Mouse (Mus musculus) liver, adult 2 months (tissue): ENCODE data around the gene Rcbtb2. TPM values are rescaled to one million over a fixed set of nuclear protein-coding genes. Genes with fewer than 3 reads are reported as not detected.

Experiments
- DNase-seq: peaks from one replicate; pipeline ENCODE4 v3.0.0-alpha.2; 2011; ENCODE audit warnings: low read depth, low spot score; ENCODE audit errors: extremely low read depth
- H3K27ac ChIP-seq: fragments of 200-500 bp; replicated peaks from 2 replicates; pipeline ENCODE4 v1.5.1; 2012; ENCODE audit warnings: low read depth, mild to moderate bottlenecking, control low read depth, inconsistent platforms, low read length; ENCODE audit not compliant: insufficient read depth
- H3K27me3 ChIP-seq: fragments of 200-500 bp; 2 replicates; pipeline ENCODE4 v1.6.1; 2012; ENCODE audit warnings: mild to moderate bottlenecking, moderate library complexity, low read length, inconsistent platforms; ENCODE audit not compliant: control insufficient read depth, insufficient read depth
- H3K36me3 ChIP-seq: fragments of 200-500 bp; 2 replicates; pipeline ENCODE4 v1.6.1; 2012; ENCODE audit warnings: low read length, inconsistent platforms; ENCODE audit not compliant: control insufficient read depth, insufficient read depth
- H3K4me1 ChIP-seq: fragments of 200-500 bp; 2 replicates; pipeline ENCODE4 v1.6.1; 2011; ENCODE audit warnings: low read length; ENCODE audit not compliant: control insufficient read depth, insufficient read depth
- H3K4me3 ChIP-seq: fragments of 200-500 bp; 2 replicates; pipeline ENCODE4 v1.5.1; 2011; ENCODE audit warnings: low read depth, mild to moderate bottlenecking, control low read depth, low read length, moderate library complexity; ENCODE audit not compliant: insufficient read depth
- H3K79me2 ChIP-seq: fragments of 200-500 bp; 2 replicates; pipeline ENCODE4 v1.6.1; 2012; ENCODE audit warnings: inconsistent platforms, mild to moderate bottlenecking, low read length, moderate library complexity; ENCODE audit not compliant: control insufficient read depth, insufficient read depth
- H3K9ac ChIP-seq: fragments of 200-500 bp; 2 replicates; pipeline ENCODE4 v1.6.1; 2012; ENCODE audit warnings: low read depth, mild to moderate bottlenecking, control low read depth, inconsistent platforms, low read length
- CTCF ChIP-seq: fragments of 200-500 bp; IDR thresholded peaks from 2 replicates; pipeline ENCODE4 v1.5.1; 2011; ENCODE audit warnings: low read depth, low read length, control low read depth
- POLR2A ChIP-seq: fragments of 200-500 bp; IDR thresholded peaks from 2 replicates; pipeline ENCODE4 v1.6.1; 2011; ENCODE audit warnings: low read length, control low read depth; ENCODE audit not compliant: insufficient read depth; ENCODE audit errors: extremely low read depth
- WGBS: fragments of 180-500 bp; shearing (Covaris S2); methylation state at CpG from one replicate; pipeline ENCODE4 v1.1.7; 2018; 5-methylcytosine and 5-hydroxymethylcytosine counted together
- polyA plus RNA-seq: library from polyadenylated mRNA; depleted of rRNA; stranded (reverse); fragments of >200 nt; gene quantifications from 2 replicates; pipeline ENCODE4 v1.2.3, GENCODE M21; 2012
- total RNA-seq: library from RNA; depleted of rRNA; stranded (reverse); fragments of >200 nt; gene quantifications from 2 replicates; pipeline ENCODE4 v1.2.3, GENCODE M21; 2014

The Rcbtb2 gene
- total and polyA plus RNA-seq, 2 experiments = 26.0 to 32.6 TPM

- Histone ChIP-seq H3K27me3 (no peaks in the 10 kb centered on the region), H3K79me2 (no peaks in the 10 kb centered on the region), H3K36me3 (no peaks in the 10 kb centered on the region), H3K27ac (no peak overlapping the region), H3K4me1 (peaks cover 5% of the 10 kb centered on the region), H3K4me3 (no peak overlapping the region), H3K9ac (no peak overlapping the region)
- 84% methylated on average over 7 of the region's 7 CpGs for WGBS
- TF ChIP-seq POLR2A = no peak
- 0 out of 2 replicates have a peak, but pooled peaks have one; percentile 7 for TF ChIP-seq CTCF
- no peak for DNase-seq
These were observed 5.1 kb upstream of the Rcbtb2 start for GRCm38 (mm10) chr14:73117411-73118392.

GRCm38 (mm10) chr14:73118482-73119347, 4.1 kb upstream of the Rcbtb2 start:
- DNase-seq = no peak
- 85% methylated on average over 14 of the region's 14 CpGs for WGBS
- Histone ChIP-seq H3K4me1 (peaks cover 5% of the 10 kb centered on the region), H3K4me3 (no peak overlapping the region), H3K27me3 (no peaks in the 10 kb centered on the region), H3K79me2 (no peaks in the 10 kb centered on the region), H3K36me3 (no peaks in the 10 kb centered on the region), H3K27ac (no peak overlapping the region), H3K9ac (no peak overlapping the region)
- TF ChIP-seq CTCF (no peak), POLR2A (no peak)

- Histone ChIP-seq H3K36me3 (no peaks in the 10 kb centered on the region), H3K27me3 (no peaks in the 10 kb centered on the region), H3K79me2 (no peaks in the 10 kb centered on the region), H3K9ac (no peak overlapping the region), H3K27ac (no peak overlapping the region), H3K4me3 (no peak overlapping the region), H3K4me1 (peaks cover 5% of the 10 kb centered on the region)
- no peak for TF ChIP-seq POLR2A
- TF ChIP-seq CTCF = no peak
- no peak for DNase-seq
- WGBS = 84% methylated on average over 6 of the region's 6 CpGs
These were observed 3.4 kb upstream of the Rcbtb2 start for GRCm38 (mm10) chr14:73119459-73119858.

GRCm38 (mm10) chr14:73119966-73120365, 2.9 kb upstream of the Rcbtb2 start:
- Histone ChIP-seq H3K4me3 (no peak overlapping the region), H3K4me1 (peaks cover 5% of the 10 kb centered on the region), H3K36me3 (no peaks in the 10 kb centered on the region), H3K9ac (no peak overlapping the region), H3K79me2 (no peaks in the 10 kb centered on the region), H3K27ac (no peak overlapping the region), H3K27me3 (no peaks in the 10 kb centered on the region)
- DNase-seq = no peak
- TF ChIP-seq POLR2A (no peak), CTCF (no peak)
- WGBS = 53% methylated on average over 2 of the region's 2 CpGs

- Histone ChIP-seq H3K36me3 (no peaks in the 10 kb centered on the region), H3K79me2 (no peaks in the 10 kb centered on the region), H3K4me1 (peaks cover 5% of the 10 kb centered on the region; the same call in 1 of the 2 replicates), H3K27ac (peak overlapping the region; percentile 52; the same call in 1 of the 2 replicates), H3K9ac (no peak overlapping the region), H3K4me3 (no peak overlapping the region), H3K27me3 (no peaks in the 10 kb centered on the region)
- peak; percentile 42 for DNase-seq
- WGBS = 66% methylated on average over 4 of the region's 4 CpGs
- TF ChIP-seq CTCF = no peak
- TF ChIP-seq POLR2A = no peak
These were observed 470 bp upstream of the Rcbtb2 start for GRCm38 (mm10) chr14:73122211-73122922.
